Mouse (Mus musculus) kidney, postnatal 0 days (tissue): ENCODE data around the gene Cebpe. TPM values are rescaled to one million over a fixed set of nuclear protein-coding genes. Genes with fewer than 3 reads are reported as not detected.

Experiments
- ATAC-seq: fragments of 200-750 bp; cut with Nextera tagmentation; replicated peaks from 2 replicates; pipeline ENCODE4 v1.8.0; 2017; ENCODE audit warnings: low read depth, moderate number of reproducible peaks, moderate TSS enrichment, moderate library complexity; ENCODE audit not compliant: low FRiP score
- DNase-seq: peaks from one replicate; pipeline ENCODE4 v3.0.0-alpha.2; 2016; ENCODE audit warnings: low spot score
- H3K27ac ChIP-seq: fragments of 300-500 bp; sonication (generic); 2 replicates; pipeline ENCODE4 v1.5.1; 2014; ENCODE audit warnings: mild to moderate bottlenecking
- H3K27me3 ChIP-seq: fragments of 300-500 bp; sonication (generic); 2 replicates; pipeline ENCODE4 v1.6.1; 2014; ENCODE audit warnings: low read length, mixed read lengths; ENCODE audit not compliant: insufficient read depth
- H3K36me3 ChIP-seq: fragments of 300-500 bp; sonication (generic); 2 replicates; pipeline ENCODE4 v1.6.1; 2014; ENCODE audit warnings: low read length, mixed read lengths; ENCODE audit not compliant: insufficient read depth
- H3K4me1 ChIP-seq: fragments of 300-500 bp; sonication (generic); replicated peaks from 2 replicates; pipeline ENCODE4 v1.6.1; 2014; ENCODE audit warnings: antibody characterized with exemption, low read length, mixed read lengths; ENCODE audit not compliant: insufficient read depth
- H3K4me2 ChIP-seq: fragments of 300-500 bp; sonication (generic); 2 replicates; pipeline ENCODE4 v1.6.1; 2014; ENCODE audit warnings: mild to moderate bottlenecking, low read length, moderate library complexity, mixed read lengths
- H3K4me3 ChIP-seq: fragments of 300-500 bp; sonication (generic); replicated peaks from 2 replicates; pipeline ENCODE4 v1.5.1; 2014; ENCODE audit warnings: low read depth, low read length
- H3K9ac ChIP-seq: fragments of 300-500 bp; sonication (generic); 2 replicates; pipeline ENCODE4 v1.6.1; 2014; ENCODE audit warnings: low read depth, low read length
- H3K9me3 ChIP-seq: fragments of 300-500 bp; sonication (generic); replicated peaks from 2 replicates; pipeline ENCODE4 v1.6.1; 2016; ENCODE audit warnings: low read length, inconsistent platforms, mixed read lengths
- CTCF ChIP-seq: IDR thresholded peaks from 2 replicates; pipeline ENCODE4 v1.5.1; 2016; ENCODE audit warnings: antibody characterized with exemption, low read depth, mild to moderate bottlenecking, moderate library complexity
- WGBS: fragments of 180-500 bp; shearing (Covaris S2); extraction: QIAGEN DNeasy Blood & Tissue Kit; methylation state at CpG from one replicate; pipeline ENCODE4 v1.1.7; 2014; 5-methylcytosine and 5-hydroxymethylcytosine counted together
- polyA plus RNA-seq: library from polyadenylated mRNA; unstranded; fragments of >200 nt; fragmentation: Nextera tagmentation; extraction: Ambion mirVana; gene quantifications from 2 replicates; pipeline ENCODE4 v1.2.1, GENCODE M21; 2015

Gene Cebpe
- polyA plus RNA-seq, 1 experiment from 2014 or later, result not detected

- no peak for ATAC-seq
- Histone ChIP-seq H3K4me1 (0 out of 2 replicates have a peak, but pooled peaks cover 5% of the 10 kb centered on the region), H3K9ac (no peak overlapping the region), H3K27me3 (no peaks in the 10 kb centered on the region), H3K4me2 (no peak overlapping the region), H3K9me3 (no peaks in the 10 kb centered on the region), H3K27ac (no peak overlapping the region), H3K36me3 (no peaks in the 10 kb centered on the region), H3K4me3 (no peak overlapping the region)
- no peak for DNase-seq
- WGBS, result 63% methylated on average over 4 of the region's 4 CpGs
- no peak for TF ChIP-seq CTCF
These were observed 37.3 kb upstream of the Cebpe start for GRCm38 (mm10) chr14:54749238-54749637.

DNA sequence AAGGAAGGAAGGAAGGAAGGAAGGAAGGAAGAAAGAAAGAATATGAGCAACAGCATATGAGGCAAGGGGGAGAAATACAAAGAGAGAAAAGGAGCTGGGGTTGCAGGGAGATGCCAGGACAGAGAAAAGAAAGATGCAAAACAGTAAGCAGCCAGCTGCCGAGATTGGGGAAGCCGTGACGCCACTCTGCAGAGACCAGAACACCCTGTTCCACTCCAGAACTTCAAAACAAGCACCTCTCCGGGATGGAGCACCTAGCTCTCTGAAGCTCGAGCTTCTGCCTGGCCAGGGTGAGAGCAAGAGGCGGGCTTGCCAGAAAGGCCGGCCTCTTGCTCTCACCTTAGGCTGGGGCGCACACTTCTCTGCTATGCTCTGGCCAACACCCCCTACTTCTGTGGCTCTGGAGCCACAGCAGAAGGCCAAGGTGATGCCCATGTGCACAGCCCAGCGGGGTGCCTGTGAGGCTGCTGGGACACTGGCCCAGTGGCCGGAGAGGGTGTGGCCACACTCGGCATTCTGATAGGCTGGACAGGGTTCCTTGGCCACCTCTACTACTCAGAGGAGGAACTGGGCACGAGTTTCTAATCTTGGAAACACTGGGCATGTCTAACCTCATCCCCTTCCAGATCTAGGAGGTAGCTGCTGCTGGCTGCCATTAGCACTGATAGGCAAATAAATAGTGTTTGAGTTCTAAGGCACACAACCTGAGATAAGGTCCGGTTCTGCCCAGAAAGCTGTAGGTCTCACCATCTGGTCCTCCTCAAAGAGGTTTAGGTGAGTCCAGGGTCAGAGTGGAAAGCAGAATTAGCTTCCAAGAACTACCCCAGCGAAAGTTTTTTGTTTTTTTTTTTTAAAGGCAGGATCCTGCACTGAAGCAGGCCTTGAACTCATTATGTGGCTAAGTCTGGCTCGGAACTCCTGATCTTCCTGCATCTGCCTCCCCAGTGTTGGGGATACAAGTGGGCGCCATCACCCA is 36.3 kb upstream of the Cebpe start:
- ATAC-seq, result no peak
- H3K27me3 ChIP-seq, result no peaks in the 10 kb centered on the region
- H3K4me2 ChIP-seq, result no peak overlapping the region
- no peak for TF ChIP-seq CTCF
- WGBS, result 74% methylated on average over 16 of the region's 16 CpGs
- no peak overlapping the region for H3K4me3 ChIP-seq
- no peaks in the 10 kb centered on the region for H3K4me1 ChIP-seq
- no peaks in the 10 kb centered on the region for H3K9me3 ChIP-seq
- no peak overlapping the region for H3K27ac ChIP-seq
- no peaks in the 10 kb centered on the region for H3K36me3 ChIP-seq
- H3K9ac ChIP-seq, result no peak overlapping the region
- DNase-seq, result no peak

GRCm38 (mm10) chr14:54746038-54746437 is 34.1 kb upstream of the Cebpe start:
- Histone ChIP-seq H3K4me2 (no peak overlapping the region), H3K27me3 (no peaks in the 10 kb centered on the region), H3K4me1 (no peaks in the 10 kb centered on the region; the same call in 1 of the 2 replicates), H3K4me3 (no peak overlapping the region), H3K27ac (no peak overlapping the region), H3K36me3 (no peaks in the 10 kb centered on the region), H3K9me3 (no peaks in the 10 kb centered on the region), H3K9ac (no peak overlapping the region)
- WGBS, result 90% methylated on average over 9 of the region's 9 CpGs
- no peak for TF ChIP-seq CTCF
- no peak for DNase-seq
- no peak for ATAC-seq

DNA sequence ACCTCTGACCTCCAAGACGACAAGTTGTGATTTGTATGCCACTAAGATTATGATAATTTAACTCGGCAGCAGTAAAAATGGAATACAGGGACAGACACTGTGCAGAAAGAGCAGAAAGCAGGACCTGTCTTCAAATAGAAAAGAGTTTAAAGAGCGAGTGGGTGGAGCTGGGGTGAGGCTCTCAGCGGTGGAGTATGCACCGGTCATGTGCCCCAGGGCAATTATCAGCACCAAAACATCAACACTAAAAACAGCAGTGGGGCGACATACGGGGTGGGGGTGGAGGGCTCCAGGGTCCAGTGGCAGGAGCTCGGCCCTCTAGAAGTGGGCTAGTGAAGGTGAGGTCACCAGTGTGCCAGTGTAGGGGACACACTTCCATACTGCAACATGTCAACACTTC is 32.5 kb upstream of the Cebpe start:
- no peak overlapping the region for H3K27ac ChIP-seq
- 41% methylated on average over 8 of the region's 8 CpGs for WGBS
- no peak for DNase-seq
- no peaks in the 10 kb centered on the region for H3K27me3 ChIP-seq
- no peak for ATAC-seq
- no peaks in the 10 kb centered on the region for H3K36me3 ChIP-seq
- H3K4me1 ChIP-seq, result no peaks in the 10 kb centered on the region; the same call in 1 of the 2 replicates
- no peak for TF ChIP-seq CTCF
- H3K4me2 ChIP-seq, result no peak overlapping the region
- no peaks in the 10 kb centered on the region for H3K9me3 ChIP-seq
- no peak overlapping the region for H3K9ac ChIP-seq
- H3K4me3 ChIP-seq, result no peak overlapping the region

DNA sequence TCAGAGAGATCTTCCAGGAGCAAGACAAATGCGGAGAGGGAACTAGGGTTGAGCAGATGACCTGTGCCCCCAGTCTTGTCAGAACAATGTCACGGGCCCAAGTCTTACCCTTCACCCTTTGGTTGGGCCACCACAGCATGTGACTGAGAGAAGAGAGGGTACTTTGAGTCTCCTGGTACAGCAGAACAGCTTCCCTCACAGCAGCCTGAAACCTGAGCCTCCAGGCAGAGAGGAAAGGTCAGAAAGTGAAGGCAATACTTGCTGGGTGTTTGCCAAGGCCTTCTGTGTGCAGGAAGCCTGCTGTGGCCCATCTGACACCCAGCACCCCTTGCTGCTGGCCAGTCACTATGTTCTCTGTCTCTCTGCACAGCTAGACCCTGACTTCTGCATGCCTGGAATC is 30.4 kb upstream of the Cebpe start:
- ATAC-seq (peak; percentile 78), DNase-seq (peak; percentile 68)
- H3K27ac ChIP-seq, result no peak overlapping the region
- TF ChIP-seq CTCF, result no peak
- no peaks in the 10 kb centered on the region; the same call in 1 of the 2 replicates for H3K4me1 ChIP-seq
- H3K27me3 ChIP-seq, result no peaks in the 10 kb centered on the region
- H3K36me3 ChIP-seq, result no peaks in the 10 kb centered on the region
- 36% methylated on average over 2 of the region's 2 CpGs for WGBS
- H3K4me2 ChIP-seq, result no peak overlapping the region
- H3K4me3 ChIP-seq, result no peak overlapping the region
- no peak overlapping the region for H3K9ac ChIP-seq
- no peaks in the 10 kb centered on the region for H3K9me3 ChIP-seq

DNA sequence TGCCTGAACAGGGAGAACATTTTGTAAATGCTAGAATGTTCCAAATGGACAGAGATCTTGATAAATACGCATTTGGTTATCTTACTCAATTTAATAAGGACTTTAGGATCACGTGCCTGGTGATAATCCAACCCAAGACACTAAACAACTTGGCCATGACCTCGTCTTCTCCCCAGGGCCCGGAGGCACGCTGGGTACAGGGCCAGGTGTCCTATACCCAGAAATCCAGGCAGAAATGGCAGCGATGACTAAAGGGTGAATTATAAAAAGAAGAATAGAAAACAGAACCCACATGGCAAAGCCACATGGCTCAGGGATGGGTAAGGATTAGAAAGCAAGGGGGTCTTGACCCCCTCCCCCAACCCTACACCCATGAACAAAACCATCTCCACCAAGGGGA is 29.7 kb upstream of the Cebpe start:
- Histone ChIP-seq H3K27ac (0 out of 2 replicates have a peak overlapping the region, but pooled peaks have one; percentile 19), H3K4me3 (no peak overlapping the region), H3K4me1 (no peaks in the 10 kb centered on the region; the same call in 1 of the 2 replicates), H3K9me3 (no peaks in the 10 kb centered on the region), H3K9ac (no peak overlapping the region), H3K27me3 (no peaks in the 10 kb centered on the region), H3K36me3 (no peaks in the 10 kb centered on the region), H3K4me2 (no peak overlapping the region)
- no peak for TF ChIP-seq CTCF
- DNase-seq, result no peak
- ATAC-seq, result no peak
- WGBS, result 83% methylated on average over 6 of the region's 6 CpGs
